Mouse (Mus musculus): ENCODE results near the gene Fut8.
A peak's percentile ranks its signal among the peaks of the same experiment; 100 is the strongest.

Fut8 gene

DNA sequence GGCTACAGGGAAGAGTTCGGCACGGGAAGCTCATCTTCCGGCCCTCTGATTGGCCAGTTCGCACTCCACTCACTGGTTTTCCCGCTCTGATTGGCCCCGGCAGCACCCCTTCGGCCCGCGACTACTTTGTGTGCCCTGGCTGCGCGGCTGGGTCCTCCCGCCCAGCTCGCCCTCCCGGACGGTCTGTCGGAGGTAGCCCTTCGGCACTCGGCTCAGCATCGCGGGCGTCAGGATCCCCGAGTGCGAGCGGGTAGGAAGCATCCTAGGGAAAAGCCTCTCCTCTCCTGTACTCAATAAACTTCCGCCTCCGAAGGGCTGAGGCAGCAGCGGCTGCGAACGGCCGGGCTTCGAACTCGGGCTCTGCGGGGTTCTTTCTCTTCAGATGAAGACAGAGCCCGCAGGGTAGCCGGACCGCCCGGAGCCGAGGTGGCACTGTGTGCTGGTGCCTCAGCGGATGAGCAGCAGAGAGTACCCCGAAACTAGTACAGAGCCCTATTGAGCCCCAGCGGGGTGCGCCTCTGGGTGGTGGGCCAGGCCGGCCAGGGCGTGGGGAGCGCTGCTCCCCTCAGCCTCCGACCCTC lies at the start of gene Fut8:
Fut8 (plus strand) TSS at position 176 of the 581 bp plus-strand sequence.
- DNase-seq (ENCODE audit: low read depth, low spot score): peak; percentile 76

DNA sequence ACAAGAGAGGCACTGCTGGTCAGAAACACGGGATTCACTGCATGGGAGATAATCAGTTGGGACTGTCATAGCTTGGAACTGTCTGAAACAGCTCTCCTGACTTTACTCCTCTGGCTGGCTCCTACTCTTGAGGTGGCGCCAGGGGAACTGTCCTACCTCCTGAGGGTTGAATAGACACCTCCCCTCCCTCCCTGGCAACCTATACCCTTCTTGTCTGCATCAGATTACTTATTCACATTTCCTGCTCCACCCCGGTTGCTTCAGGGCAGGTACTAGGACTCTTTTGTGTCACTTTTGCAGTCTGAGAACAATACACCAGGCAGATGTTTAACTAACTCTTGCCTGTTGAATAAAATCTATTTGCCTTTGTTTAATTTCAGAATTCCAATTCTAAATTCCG lies 48.8 kb upstream of the Fut8 start:
- no peak for DNase-seq (ENCODE audit: low read depth, low spot score)

DNA sequence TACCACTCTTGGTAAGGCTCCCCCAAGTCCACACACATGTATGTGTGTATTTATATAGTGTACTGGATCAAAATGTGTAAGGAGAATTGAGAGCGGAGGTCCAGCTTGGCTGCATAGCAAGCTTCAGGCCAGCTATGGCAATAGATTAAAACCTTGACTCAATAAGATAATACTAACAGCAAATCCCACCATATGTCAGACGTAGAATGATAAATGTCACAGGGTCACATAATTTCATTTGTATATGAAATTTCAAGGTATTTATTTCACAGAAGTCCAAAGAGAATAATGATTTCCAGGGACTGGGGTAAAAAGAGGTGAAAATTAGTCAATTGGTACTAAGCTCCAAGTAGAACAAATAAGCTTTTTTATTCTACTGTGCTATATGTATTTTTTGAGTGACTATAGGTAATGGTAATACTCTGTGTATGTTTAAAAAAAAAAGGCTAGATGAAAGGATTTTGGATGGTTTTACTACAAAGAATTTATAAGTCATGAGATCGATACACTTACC lies 47.9 kb upstream of the Fut8 start:
- DNase-seq (ENCODE audit: low read depth, low spot score): no peak

DNA sequence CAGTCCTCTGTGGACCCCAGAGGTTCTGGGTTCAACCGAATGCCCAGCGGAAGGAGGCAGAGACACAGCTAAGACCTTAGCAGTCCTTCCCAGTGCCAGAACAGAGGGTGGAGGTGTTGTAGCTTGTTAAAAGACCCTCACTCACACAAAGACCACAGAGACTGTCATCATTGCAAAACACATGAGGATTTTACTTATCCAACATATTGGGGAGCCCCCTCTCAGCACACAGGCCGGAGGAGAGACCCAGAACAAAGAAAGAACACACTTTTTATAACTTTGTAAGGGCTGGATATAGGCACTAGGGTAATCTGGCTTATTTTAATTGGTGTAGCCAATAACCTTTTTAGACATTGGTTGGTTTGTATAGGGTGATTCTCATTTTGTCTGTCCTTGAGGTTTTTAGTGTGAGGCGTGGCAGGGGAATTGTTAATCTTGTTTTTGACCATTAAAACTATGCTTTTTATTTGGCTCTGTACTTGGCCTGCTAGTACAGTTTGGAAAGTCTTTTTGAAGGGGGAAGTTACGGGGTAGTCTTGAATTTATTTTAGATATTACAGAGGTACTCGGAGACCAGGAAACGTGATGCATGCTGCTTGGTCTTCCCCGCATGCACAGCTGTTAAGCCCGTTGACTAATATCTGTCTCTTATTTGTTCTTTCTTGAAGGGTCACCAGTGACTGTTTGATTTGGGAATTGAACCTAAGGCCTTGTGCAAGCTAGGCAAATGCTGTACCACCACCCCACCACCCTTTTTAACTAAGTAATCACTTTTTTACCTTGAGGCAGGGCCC lies 46.2 kb upstream of the Fut8 start:
- no peak for DNase-seq (ENCODE audit: low read depth, low spot score)

DNA sequence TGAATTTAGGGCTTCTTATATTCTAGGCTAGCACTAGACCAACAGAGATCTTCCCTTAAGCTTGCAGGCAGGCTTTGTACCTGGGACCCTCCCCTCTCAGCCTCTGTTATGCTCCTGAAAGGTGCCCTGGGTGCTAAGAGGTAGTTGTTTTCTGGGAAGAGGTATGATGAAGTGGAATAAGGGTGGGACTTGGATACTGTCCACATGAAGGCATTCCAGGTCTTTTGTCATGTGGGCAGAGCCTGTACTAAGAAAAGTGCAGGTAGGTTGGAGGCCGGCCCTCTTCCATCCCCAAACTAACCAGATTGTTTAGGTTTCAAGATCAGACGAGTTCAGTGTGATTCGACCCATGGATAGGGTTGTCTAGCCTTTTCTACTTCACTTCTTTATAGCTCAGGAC lies 45.2 kb upstream of the Fut8 start:
- DNase-seq (ENCODE audit: low read depth, low spot score): no peak

DNA sequence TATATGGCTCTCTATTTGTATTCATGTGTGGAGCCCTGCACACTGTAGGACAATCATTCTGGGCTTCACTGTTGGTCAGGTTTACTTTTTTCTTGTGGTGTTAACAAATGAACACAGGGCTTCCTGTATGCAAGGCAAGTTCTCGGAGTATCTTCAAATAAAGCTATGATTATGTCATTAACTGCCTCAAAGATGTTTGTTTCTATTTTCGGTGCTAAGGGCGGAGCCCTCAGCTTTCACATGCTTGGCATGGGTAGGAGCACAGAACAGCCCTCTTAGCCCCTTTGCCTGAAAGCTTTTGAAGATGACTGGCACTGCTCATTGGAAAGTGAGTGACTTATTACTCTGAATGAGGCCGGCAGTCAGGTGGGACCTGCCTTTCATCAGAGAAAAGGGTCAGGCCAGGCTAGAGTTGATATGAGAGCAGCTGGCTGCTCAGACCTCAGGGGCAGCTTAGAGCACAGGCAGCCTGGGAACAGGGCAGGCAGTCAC lies 44.7 kb upstream of the Fut8 start:
- DNase-seq (ENCODE audit: low read depth, low spot score): no peak

DNA sequence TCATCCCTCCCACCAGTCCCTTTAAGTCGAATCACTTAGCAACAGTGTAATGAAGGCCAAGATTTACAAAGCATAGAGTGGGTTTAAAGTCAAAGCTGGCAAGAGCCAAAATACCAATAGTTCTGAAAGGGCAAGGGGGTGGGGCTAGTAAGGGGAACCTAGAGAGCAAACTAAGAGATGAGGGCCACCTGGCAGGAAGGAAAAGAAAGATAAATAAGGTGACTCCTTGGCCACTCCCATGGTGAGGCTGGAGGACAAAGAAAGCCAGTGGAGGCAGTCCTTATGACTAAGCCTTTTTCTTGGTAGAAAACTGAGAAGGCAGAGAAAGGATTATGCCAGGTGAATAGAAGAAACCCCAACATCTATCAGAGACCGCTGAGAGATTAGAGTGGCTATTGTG lies 42.9 kb upstream of the Fut8 start:
- no peak for DNase-seq (ENCODE audit: low read depth, low spot score)

DNA sequence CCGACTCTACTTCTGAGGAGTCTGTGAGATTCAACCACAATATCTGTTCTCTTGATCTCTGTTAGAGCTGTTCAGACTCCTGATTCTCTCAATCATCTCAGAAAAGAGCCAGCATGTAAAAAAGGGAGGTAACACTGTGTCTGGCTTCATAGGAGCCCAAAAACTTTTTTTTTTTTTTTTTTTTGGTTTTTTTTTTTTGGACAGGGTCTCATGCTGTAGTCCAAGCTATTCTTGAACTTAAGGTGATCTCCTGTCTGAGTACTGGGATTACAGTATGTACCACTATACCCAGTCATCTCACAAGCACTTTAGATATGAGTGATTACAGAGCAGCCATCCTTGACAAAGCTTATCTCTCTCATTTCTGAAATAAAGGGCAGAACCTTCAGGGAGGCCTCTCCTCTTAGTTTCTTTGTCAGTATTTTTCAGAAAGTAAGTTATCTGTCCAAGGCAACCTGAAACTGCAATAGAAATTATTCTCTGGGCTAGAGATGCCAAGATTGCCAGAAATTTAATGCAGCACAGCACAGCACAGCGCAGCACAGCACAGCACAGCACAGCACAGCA lies 41.3 kb upstream of the Fut8 start:
- DNase-seq (ENCODE audit: low read depth, low spot score): no peak

DNA sequence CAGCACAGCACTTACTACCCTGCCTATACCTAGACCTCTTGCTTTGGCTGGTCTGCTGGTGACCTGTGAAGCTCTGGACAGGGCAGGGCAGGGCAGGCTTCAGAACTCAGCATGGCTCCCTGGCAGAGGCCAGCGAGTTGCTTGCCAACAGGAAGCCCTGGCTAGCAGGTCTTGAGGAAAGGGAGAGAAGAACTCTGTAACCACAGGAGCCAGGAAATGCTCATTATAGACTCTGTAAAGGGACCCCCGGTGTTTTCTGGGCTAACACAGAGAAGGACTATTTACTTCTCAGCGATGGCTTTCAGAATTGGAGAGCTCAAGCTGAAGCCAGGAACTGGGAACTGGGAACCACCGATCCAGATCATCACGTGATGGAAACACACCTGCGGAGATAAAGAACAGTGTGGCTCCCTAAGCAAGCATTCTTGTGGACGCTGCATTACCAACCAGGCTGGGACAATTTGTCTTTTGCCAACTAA lies 40.8 kb upstream of the Fut8 start:
- no peak for DNase-seq (ENCODE audit: low read depth, low spot score)

DNA sequence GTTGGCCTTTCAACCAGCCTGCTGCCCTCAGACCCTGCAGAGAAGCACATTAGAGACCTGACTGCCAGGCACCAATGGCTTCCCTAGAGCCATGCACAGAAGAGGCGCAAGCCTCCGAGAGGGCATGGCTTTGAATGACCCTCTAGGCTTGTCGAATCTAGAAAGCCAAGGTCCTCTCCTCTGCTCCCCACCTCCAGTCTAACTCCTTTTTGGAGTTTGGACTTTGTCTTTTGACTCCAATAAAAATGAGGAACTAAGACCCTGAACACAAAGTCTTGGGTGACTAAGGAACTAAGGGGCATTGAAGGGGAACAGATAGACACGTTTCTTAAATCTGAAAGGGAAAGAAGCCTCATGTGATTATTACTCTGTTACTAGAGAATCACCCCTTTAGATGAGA lies 39.7 kb upstream of the Fut8 start:
- DNase-seq (ENCODE audit: low read depth, low spot score): no peak

DNA sequence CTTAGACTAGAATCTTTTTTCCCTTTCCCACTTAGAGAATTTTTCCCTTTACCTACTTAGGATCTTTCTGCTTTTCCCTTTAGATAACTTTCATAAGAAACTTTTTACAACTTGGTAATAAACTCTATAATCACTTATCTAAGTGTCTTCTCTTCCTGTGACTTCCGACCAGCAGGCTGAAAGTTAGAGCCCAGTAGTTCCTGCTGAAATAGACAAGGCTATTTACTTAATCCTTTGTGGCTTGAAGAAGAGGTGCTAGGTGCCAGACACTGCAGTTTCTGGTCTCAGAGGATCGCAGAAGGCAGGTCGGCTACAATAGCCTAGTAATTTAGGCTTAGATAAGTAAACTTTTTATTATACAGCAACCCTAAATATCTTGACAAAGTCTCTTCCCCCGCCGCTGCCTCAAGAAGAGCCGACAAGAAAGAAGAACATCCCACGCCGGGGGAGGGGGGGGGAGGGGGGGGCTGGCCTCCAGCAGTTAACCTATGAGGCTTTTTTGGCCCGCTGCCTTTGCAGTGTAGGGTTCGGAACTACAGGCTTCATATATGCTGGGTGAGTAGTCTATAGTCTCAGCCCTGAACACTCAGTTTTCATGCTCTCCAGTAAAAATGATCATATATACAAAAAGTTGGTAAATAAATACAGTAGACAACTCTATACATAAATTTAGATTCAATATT lies 36.3 kb upstream of the Fut8 start:
- no peak for DNase-seq (ENCODE audit: low read depth, low spot score)

DNA sequence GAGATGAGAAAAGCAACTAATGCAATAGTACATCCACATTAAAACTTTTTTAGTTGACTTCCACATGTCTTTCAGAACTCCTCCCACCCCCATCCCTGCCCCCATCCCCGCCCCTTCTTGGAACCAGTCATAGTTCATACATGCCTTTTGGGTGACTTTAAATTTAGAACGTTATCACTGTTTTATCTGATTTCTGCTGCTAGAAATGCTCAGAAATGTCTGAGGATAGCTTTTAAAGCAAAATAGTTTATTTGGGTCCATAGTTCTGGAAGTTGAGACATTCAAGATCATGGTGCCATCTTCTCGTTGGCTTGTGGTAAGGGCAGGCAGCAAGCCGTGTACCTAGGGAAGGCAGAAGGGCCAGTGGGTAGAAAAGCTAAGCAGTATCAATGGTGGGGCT lies 34.8 kb upstream of the Fut8 start:
- no peak for DNase-seq (ENCODE audit: low read depth, low spot score)

DNA sequence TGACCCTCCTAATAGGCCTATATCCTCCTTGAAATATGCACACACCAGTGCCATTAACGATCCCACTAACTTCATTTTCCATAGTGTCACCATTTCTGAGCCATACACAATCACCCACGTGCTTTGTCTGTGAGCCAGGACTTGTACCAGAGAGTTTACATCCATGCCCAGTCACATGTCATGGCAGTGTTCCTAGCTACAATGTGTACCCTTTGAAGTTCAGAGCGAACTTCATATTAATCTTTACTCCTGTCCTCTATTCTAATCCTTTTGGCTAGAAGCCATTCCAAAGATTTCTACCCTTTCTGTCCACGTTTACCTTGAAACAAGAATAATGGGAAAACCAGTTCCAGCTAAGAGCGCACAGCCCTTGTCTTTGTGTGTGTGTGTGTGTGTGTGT lies 31.1 kb upstream of the Fut8 start:
- DNase-seq (ENCODE audit: low read depth, low spot score): no peak

DNA sequence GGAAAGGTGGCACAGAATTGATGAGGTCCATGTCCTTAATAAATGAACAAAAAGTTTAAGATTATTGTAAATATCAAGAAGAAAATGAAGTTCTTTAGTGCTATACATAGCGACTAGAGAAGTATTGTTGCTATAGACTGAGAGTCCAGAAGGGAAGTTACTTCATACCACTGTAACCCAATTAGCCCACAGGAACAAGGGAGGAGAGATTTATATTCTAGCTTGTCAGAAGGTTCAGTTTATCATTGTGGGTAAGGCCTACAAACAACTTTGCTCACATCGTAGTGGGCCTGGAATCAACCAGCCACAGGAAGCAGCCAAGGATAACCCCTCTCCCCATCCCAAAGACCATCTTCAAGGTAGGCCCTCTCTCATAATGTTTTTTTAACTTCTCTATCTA lies 29.9 kb upstream of the Fut8 start:
- no peak for DNase-seq (ENCODE audit: low read depth, low spot score)

DNA sequence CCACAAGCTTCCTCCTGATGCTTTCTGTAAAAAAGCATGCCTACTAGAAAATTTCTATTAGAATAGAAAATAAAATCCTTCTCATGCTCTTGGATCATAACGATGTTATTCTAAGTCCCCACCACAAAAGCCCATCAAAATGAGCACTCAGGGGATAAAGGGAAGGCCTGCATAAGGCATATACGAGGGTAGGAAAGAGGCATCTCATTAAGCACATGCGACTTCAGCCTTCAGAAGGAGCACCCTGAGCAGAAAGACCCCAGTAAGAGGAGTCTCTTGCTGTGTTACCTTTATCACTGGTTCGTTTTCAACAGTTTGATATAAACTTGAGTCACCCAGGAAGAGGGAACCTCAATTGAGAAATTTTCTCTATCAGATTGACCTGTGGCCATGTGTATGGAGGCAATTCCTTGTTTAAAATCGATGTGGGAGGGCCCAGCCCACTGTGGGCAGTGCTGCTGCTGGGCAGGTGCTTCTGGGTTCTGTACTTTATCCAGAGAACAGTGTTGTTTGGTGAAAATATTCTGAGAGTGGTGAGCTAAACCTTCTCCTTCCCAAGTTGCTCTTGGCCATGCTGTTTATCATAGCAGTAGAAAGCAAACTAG lies 29.2 kb upstream of the Fut8 start:
- DNase-seq (ENCODE audit: low read depth, low spot score): no peak

DNA sequence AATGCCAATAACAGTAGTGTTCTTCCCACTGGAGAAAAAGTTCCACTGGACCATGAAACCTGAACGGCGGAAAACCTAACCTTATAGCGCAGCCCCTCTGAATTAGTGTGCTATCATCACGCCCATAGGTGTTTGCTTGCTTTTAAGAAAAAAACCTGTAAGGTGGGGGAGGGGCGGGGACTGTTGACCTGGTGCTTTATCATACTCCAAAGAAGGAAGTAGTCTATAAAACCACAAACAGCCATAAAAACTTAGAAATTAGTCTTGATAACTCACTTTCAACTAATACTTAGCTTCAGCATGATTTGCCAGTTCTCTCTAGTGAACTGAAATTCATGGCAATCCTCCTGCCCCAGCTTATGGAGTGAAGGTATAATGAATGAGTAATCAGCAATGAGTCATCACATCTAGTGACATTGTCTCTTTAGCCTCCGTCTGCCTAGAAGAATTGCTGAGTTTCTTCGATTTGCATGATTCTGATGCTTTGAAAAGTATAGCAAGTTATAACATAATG lies 26.2 kb upstream of the Fut8 start:
- DNase-seq (ENCODE audit: low read depth, low spot score): no peak

DNA sequence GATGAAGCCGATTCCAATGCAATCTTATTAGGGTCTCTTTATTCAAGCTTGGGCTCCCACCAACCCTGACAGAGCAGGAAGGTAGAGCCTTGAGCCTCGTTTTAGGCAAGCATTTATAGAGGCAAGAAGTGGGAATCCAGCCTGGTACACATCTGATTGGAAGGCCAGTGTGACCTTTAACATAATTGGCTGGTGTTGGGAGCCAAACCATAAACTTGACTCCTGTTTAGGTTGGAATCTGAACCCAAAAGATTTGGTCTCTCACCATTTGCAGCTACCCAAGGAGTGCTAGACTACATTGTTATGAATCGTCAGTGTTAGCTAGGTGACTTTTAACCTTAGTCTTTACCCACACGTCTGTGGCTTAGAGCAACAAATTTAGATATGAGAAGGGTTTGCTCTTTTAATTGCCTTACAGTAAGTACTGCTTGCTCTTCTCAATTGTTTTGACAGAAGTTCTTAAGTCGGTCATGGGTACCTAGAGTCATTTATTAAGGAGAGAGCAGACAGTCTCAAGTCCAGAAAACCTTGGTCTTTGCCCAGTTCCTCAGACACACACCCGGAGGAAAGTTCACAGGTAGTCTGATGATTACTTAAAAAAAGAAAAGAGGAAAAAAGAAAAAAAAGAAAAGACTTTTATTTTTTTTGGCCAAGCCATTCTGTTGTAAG lies 23.9 kb upstream of the Fut8 start:
- no peak for DNase-seq (ENCODE audit: low read depth, low spot score)

DNA sequence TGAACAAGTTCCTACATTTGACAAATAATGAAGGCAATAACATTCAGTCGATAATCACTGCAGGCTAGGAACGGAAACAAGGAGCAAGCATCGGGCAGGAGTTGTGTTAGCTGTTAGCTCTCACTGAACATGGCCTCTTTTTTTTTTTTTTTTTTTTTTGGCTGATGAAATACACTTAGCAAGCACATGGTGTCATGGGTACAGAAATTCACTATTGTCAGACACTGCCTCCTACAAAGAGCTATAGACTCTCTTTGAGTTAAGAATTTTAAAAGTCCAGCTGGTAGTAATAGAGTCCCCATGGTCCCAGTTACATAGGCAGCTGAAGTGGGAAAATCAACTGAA lies 23.4 kb upstream of the Fut8 start:
- DNase-seq (ENCODE audit: low read depth, low spot score): no peak

DNA sequence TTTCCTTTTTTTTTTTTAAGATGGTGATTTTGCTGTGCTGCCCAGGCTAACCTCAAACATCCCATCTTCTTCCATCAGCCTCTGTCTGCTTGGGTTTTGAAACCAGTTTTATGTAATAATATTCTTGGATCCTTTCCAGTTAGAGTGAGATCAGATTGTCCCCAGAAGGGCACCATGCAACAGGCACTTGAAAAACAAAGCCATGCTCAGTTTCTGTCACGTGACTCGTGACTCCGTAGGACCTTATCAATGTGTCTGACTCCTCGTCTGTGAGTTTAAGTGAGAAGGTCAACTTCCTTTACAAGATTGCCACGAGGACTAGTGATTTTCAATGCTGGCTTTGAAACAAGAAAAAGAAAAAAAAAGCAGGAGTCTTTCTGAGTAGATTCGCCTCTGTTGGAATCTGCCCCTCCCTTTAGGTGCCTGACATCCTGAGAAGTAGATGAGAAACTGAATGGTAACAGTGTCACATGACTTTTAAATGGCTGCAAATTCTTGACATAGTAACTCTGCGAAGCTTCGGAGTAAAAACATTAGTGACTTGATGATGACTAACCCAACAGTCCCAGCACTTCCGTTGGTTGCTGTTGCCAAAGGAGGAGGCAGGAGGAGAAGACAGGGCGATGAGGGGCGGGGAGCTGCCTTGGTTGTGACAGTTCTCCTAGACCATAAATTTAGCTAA lies 21.3 kb upstream of the Fut8 start:
- no peak for DNase-seq (ENCODE audit: low read depth, low spot score)

DNA sequence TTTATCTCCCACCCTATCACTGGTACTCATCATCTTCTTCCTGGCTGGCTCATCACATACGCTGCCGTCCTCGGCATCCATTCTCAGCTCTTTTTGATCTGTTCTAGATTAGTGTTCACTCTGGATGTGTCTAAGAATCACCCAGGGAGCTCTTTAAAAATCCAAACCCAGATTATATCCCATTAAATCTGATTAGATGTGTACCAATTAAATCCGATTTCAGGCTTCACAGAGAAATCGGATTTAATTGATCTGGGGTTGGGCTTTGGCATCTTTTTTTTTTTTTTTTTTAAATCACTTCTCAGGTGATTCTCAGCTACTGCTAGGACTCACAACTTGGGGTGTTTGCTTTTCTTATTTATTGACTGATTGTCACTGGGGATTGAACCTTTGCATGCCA lies 17.3 kb upstream of the Fut8 start:
- DNase-seq (ENCODE audit: low read depth, low spot score): no peak

Measured in embryo, embryonic 11.5 days (tissue).